Mouse (Mus musculus) brain, embryonic 14.5 days (tissue): ENCODE data around the gene Mkln1.

Experiments used
- CTCF ChIP-seq: fragments of 200-500 bp; IDR thresholded peaks from 2 replicates; pipeline ENCODE4 v1.5.1; 2012; ENCODE audit warnings: inconsistent platforms, mild to moderate bottlenecking, moderate library complexity, borderline replicate concordance; ENCODE audit not compliant: insufficient read depth, insufficient read length; ENCODE audit errors: extremely low read depth
- POLR2A ChIP-seq: fragments of 200-500 bp; IDR thresholded peaks from 2 replicates; pipeline ENCODE4 v1.6.1; 2012; ENCODE audit warnings: mild to moderate bottlenecking, inconsistent platforms, borderline replicate concordance; ENCODE audit not compliant: poor library complexity, insufficient read depth, insufficient read length, severe bottlenecking; ENCODE audit errors: extremely low read depth

DNA sequence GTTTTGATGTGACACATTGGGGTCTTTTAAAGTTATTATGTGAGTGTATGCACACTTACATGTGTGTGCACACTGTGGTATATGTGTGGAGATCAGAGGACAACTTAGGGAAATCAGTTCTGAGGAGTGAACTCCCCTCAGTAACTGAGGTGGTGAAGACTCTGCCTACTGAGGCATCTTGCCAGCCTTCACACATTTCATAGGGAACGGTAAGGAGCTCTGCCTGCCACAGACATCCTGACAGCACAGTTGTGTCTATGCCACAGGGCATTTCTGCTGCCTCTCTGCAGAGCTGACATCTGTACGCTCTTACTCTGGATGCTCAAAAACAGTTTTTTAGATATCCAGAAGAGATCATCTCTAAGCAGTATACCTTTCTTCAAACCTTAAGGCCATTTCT, 97.7 kb downstream of the Mkln1 start:
- no peak for TF ChIP-seq CTCF
- TF ChIP-seq POLR2A = no peak
